Mouse (Mus musculus) spleen, adult 12 weeks (tissue): ENCODE results near the gene Gm49345.
"Not testable (repeated sequence)": the region's sequence is repeated elsewhere in the genome, so short reads cannot be mapped to it uniquely, and the experiment has no call there.

ENCODE experiments used
- DNase-seq: peaks from one replicate; pipeline ENCODE4 v3.0.0; 2022; ENCODE audit warnings: low spot score

Gene Gm49345

DNA sequence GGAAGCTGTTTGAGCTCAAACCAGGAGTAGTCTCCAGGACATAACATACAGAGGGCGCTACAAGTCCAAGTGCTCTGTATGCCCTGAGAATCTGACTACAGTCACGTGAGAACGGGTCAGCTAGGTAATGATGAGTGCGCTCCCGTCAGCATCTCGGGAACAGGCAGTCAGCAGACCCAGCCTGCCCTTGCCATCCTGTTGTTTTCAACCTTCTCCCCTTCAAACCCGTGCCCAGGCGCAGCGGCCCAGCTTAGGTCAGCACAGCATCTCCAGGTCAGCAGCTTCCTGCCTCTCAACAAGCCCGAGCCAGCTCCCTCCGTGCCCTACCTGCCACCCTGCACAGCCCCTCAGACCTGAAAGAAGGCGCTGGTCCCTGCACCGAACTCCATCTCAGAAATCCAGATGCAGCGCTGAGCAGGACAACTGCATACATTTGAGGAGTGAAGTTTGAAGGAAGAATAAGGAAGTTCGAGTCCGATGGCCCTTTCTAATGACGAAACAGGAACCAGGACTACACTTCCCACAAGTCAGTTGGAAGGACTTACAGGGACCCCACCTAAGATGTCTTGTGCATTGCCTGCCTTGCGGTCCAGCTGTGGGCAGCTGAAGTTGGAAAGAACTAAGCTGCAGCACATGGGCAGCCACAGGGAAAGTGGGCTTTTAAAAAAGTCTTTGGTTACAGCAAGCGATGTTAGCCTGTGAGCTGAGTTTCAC is at the start of gene Gm49345, which contains the start of gene Zfp729a:
Gene Gm49345, minus strand, starts transcription at position 476 of the 714 bp plus-strand sequence.
Gene Zfp729a, minus strand, starts transcription at position 498 of the 714 bp plus-strand sequence.
- peak; percentile 66 for DNase-seq

DNA sequence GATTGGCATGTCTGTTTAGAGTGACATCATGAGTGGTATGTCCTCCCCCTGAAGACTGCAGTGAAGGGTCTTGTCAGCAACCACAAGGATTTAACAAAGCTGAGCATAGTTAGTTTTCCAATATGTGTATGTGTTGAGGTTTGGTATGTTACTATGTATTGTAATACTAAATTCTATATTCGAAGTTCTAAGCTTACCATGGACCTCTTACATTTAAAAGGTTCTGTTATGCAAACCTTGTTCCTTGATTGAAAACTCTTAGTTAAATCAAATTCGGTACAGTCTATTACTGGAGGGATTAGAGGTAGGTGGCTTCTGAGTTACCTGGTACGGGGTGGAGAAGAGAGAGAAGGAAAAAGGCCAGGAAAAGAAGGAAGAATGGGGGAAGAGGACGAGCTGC is 49.4 kb upstream of the Gm49345 start, which contains the start of gene Zfp738:
Gene Zfp738, minus strand, starts transcription at position 101 of the 400 bp plus-strand sequence.
- no peak for DNase-seq

DNA sequence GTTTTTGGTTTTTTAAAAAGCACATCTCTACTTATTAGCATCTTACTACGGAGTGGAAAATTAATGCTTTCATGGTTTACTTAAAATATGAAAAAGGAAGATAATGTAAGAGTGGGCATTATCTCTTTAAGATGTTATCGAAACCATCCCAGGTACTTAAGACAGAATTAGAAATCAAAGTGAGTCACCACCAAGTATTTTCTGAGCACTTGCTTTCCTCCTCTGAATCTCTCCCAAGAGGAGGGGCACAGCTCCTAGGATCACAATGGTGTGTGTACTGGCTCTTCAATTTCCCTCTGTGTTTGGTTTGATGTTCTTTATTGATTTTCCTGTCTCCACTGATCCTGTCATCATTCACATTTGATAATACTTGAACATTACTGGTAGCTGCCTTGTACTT is 46.3 kb upstream of the Gm49345 start:
- DNase-seq, result not testable (repeated sequence)

DNA sequence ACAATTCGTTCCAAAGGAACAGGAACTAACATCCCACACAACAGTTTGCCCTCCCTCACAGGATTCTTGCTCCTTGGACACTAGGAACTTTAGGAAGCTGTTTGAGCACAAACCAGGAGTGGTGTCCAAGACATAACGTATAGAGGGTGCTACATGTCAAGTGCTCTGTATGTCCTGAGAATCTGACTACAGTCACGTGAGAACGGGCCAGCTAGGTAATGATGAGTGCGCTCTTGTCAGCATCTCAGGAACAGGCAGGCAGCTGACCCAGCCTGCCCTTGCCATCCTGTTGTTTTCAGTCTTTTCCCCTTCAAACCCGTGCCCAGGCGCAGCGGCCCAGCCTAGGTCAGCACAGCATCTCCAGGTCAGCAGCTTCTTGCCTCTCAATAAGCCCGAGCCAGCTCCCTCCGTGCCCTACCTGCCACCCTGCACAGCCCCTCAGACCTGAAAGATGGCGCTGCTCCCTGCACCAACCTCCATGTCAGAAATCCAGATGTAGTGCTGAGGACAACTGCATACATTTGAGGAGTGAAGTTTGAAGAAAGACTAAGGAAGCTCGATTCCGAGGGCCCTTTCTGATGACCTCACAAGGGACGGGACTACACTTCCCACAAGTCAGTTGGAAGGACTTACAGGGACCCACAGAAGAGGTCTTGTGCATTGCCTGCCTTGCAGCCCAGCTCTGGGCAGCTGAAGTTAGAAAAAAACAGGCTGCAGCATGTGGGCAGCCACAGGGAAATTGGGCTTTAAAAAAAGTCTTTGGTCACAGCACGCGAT is 45.6 kb upstream of the Gm49345 start:
- peak; percentile 51 for DNase-seq

DNA sequence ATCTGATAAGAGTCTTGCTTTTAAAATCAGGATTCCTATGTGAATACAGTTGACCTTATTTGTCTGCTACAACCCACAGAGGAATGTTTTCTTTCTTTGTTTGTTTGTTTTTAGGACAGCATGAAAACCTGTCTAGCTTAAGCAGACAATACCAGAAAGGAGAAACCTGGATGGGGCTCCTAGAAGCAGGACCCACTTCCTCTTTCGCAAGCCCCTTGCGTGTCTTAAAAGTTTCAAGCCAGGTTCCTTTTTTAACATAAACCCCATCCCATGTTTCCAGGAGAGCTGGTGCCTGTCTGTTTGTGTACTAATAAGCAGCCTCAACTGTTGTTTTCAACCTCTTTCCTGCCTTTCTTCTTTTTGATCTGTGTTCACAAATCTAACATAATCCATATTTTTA is 37.3 kb upstream of the Gm49345 start:
- DNase-seq, result no peak

DNA sequence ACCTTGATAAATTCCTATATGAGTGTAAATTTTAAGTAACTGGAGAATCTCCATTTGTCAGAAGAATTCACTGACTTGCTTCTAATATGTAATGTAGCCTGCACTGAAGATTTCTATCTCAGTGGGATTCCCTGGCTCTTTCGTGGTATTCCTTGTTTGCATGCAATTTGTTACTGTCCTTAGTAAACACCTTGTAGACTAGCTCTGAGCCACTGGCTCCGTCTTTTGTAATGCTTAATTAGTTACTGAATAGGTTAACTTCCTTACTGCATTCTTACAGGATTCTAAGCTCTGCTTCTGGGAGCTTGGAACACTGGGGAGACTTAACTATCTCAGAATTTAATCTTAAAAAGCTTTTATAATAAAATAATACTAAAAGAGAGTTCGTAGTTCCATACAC is 14.9 kb upstream of the Gm49345 start:
- DNase-seq, result no peak

DNA sequence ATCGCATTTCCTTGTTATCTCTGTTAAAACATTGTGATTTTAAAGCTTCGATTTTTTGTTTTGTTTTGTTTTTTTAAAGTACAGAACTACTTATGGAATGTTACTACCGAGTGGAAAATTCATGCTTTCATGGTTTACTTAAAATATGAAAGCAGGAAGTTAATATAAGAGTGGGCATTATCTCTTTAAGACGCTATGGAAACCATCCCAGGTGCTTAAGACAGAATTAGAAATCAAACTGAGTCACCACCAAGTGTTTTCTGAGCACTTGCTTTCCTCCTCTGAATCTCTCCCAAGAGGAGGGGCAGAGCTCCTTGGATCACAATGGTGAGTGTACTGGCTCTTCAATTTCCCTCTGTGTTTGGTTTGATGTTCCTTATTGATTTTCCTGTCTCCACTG is 27.5 kb downstream of the Gm49345 start:
- DNase-seq, result no peak

GRCm38 (mm10) chr13:67609066-67609876 is 28.3 kb downstream of the Gm49345 start, which contains the start of gene Zfp729b:
Gene Zfp729b (minus strand): TSS chr13:67609707.
- DNase-seq, result peak; percentile 78

GRCm38 (mm10) chr13:67572591-67573189 is 64.9 kb downstream of the Gm49345 start:
- DNase-seq, result no peak

GRCm38 (mm10) chr13:67553730-67554129 is 83.8 kb downstream of the Gm49345 start, which contains the start of gene Zfp748:
Gene Zfp748 (minus strand): TSS chr13:67553830.
- DNase-seq, result no peak

DNA sequence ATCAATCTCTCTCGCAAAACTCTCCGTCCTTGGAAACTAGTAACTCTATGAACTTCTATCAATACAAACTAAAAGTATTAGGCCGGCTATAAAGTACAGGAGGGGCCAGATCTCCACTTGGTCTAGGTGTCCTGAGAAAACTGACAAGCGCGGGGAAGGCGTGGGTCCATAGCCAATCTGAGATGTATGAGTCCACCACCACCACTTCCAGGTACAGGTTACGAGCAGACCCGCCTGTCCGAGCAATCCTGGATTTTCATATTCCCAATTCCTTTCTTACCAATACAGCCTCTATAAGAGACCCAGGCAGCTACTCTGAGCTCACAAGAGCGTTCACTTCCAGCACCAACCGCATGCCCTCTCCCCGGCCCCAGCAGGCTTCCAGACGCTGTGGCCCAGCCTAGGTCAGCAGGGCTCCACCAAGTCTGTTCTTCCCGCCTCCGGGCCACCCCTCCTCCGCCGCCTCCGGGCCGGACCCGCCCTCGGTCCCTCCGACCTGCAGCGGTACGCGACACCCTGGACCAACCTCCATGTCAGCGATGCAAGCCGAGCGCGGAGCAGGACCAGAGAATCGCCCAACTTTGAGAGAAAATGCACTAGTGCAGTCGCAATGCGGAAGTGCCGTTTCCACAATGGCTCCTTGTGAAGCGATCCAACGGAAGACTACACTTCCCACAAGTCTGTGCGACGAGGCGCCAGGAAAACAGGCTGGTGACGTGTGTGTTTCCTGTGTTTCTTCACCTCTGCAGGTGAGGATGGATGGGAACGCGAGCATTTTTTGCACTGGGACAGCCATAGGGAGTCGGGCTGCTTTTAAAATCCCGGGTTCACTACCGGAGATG is 84.8 kb downstream of the Gm49345 start:
- peak; percentile 73 for DNase-seq

GRCm38 (mm10) chr13:67545941-67546340 is 91.6 kb downstream of the Gm49345 start:
- DNase-seq, result no peak
